Comparison of ENCODE assay signal across 9 mouse cellular contexts in genomic region chr2:128310081-128310480, GRCm38 (mm10).
A peak's percentile ranks its signal among the peaks of the same experiment; 100 is the strongest.
DNase-seq lines count a peak whose midpoint lies in the region; ATAC-seq lines count a peak whose summit lies in the region.
"Had no signal": no experiment of that assay in that cellular context is flagged by ENCODE, and none has a peak within 500 bp of the region (broad histone marks: within the 10 kb centered on the region; RNA-seq: fewer than 3 reads in every experiment).

No protein-coding gene starts in this region.

- peaks cover 23% of the 10 kb centered on the region for H3K4me1 ChIP-seq in forebrain, embryonic 15.5 days
- peaks cover 7% of the 10 kb centered on the region; the same call in 1 of the 2 replicates for H3K4me1 ChIP-seq in forebrain, embryonic 11.5 days (replicated peaks; ENCODE audit: control insufficient read depth, insufficient read depth, low read length)
- H3K4me1 ChIP-seq in heart, embryonic 16.5 days (ENCODE audit: control insufficient read depth, insufficient read depth, low read length): peaks cover 44% of the 10 kb centered on the region

- WGBS in forebrain, embryonic 15.5 days: 20% methylated on average over 5 of the region's 5 CpGs
- WGBS in forebrain, embryonic 11.5 days: 30% methylated on average over 5 of the region's 5 CpGs
- 9% methylated on average over 5 of the region's 5 CpGs for WGBS in heart, embryonic 16.5 days

- H3K27me3 ChIP-seq in forebrain, embryonic 15.5 days: no peaks in the 10 kb centered on the region
- peaks cover 2% of the 10 kb centered on the region; the same call in 1 of the 2 replicates for H3K27me3 ChIP-seq in forebrain, embryonic 11.5 days (ENCODE audit: control insufficient read depth, insufficient read depth, low read length)
- H3K27me3 ChIP-seq in heart, embryonic 16.5 days (ENCODE audit: control insufficient read depth, insufficient read depth, low read length): no peaks in the 10 kb centered on the region
- H3K27me3 ChIP-seq: embryonic facial prominence, embryonic 12.5 days had no signal

- no peaks in the 10 kb centered on the region for H3K9me3 ChIP-seq in forebrain, embryonic 15.5 days
- no peaks in the 10 kb centered on the region for H3K9me3 ChIP-seq in forebrain, embryonic 11.5 days (ENCODE audit: control insufficient read depth, low read length)
- no peaks in the 10 kb centered on the region for H3K9me3 ChIP-seq in heart, embryonic 16.5 days (replicated peaks; ENCODE audit: control insufficient read depth, low read length)
- H3K9me3 ChIP-seq: embryonic facial prominence, embryonic 12.5 days had no signal

- no peaks in the 10 kb centered on the region for H3K36me3 ChIP-seq in forebrain, embryonic 15.5 days
- H3K36me3 ChIP-seq in forebrain, embryonic 11.5 days (ENCODE audit: control insufficient read depth, insufficient read depth, low read length): no peaks in the 10 kb centered on the region
- no peaks in the 10 kb centered on the region for H3K36me3 ChIP-seq in heart, embryonic 16.5 days (ENCODE audit: control insufficient read depth, insufficient read depth)
- H3K36me3 ChIP-seq: embryonic facial prominence, embryonic 12.5 days had no signal

- no peak for ATAC-seq in forebrain, embryonic 15.5 days (replicated peaks)
- ATAC-seq in forebrain, embryonic 11.5 days (replicated peaks; ENCODE audit: low FRiP score): no peak
- no peak for ATAC-seq in heart, embryonic 16.5 days (replicated peaks; ENCODE audit: extremely low read depth, insufficient read depth, low FRiP score)

- H3K4me3 ChIP-seq in forebrain, embryonic 15.5 days: no peak overlapping the region
- H3K4me3 ChIP-seq in forebrain, embryonic 11.5 days (ENCODE audit: low read depth, low read length): no peak overlapping the region
- H3K4me3 ChIP-seq in heart, embryonic 16.5 days (ENCODE audit: low read length): no peak overlapping the region
- H3K4me3 ChIP-seq: embryonic facial prominence, embryonic 12.5 days had no signal

- DNase-seq in forebrain, embryonic 11.5 days (ENCODE audit: low spot score): no peak
- peak; percentile 53 to 66 for DNase-seq in cerebellum, postnatal 36 days
- peak; percentile 48 for DNase-seq in left cerebral cortex, adult 11 months (ENCODE audit: low spot score)
- DNase-seq in right cerebral cortex, adult 2 months (ENCODE audit: low spot score in 2 of 2): peak; percentile 91 to 97
- no peak for DNase-seq in thymus, postnatal 14 days
- DNase-seq in embryo, embryonic 10 days (ENCODE audit: low spot score): no peak

- H3K4me2 ChIP-seq in forebrain, embryonic 15.5 days (replicated peaks): no peak overlapping the region
- H3K4me2 ChIP-seq in forebrain, embryonic 11.5 days (ENCODE audit: low read depth, low read length, severe bottlenecking): no peak overlapping the region
- peak overlapping the region; percentile 4; the same call in 1 of the 2 replicates for H3K4me2 ChIP-seq in heart, embryonic 16.5 days (ENCODE audit: low read depth, low read length)
- H3K4me2 ChIP-seq: embryonic facial prominence, embryonic 12.5 days had no signal

- H3K27ac ChIP-seq in forebrain, embryonic 15.5 days (replicated peaks): peak overlapping the region; percentile 36; the same call in 1 of the 2 replicates
- no peak overlapping the region for H3K27ac ChIP-seq in forebrain, embryonic 11.5 days (ENCODE audit: low read depth, low read length)
- H3K27ac ChIP-seq in heart, embryonic 16.5 days (ENCODE audit: low read length): peak overlapping the region; percentile 79
- H3K27ac ChIP-seq: embryonic facial prominence, embryonic 12.5 days had no signal

- no peak overlapping the region for H3K9ac ChIP-seq in forebrain, embryonic 15.5 days (replicated peaks)
- no peak overlapping the region for H3K9ac ChIP-seq in forebrain, embryonic 11.5 days (ENCODE audit: low read length)
- H3K9ac ChIP-seq in heart, embryonic 16.5 days (ENCODE audit: low read length): no peak overlapping the region
- H3K9ac ChIP-seq: embryonic facial prominence, embryonic 12.5 days had no signal

Comparison
In these comparisons a context has a peak if more than half of its experiments do, and no peak if none do; other contexts are left out.
1. DNase-seq: peak in cerebellum, postnatal 36 days (2 of 2), left cerebral cortex, adult 11 months (single experiment) and right cerebral cortex, adult 2 months (2 of 2); none in forebrain, embryonic 11.5 days (single experiment), thymus, postnatal 14 days (single experiment) and embryo, embryonic 10 days (single experiment).